Mouse (Mus musculus) ovary, adult 18-20 months (tissue): ENCODE measurements at regions not wholly inside any gene's neighbourhood (a gene's known extent, or its start where the extent isn't known, plus 50 kb on each side); places are given as distances from the start of the nearest gene placed in this dataset.
"Not testable (repeated sequence)": the region's sequence is repeated elsewhere in the genome, so short reads cannot be mapped to it uniquely, and the experiment has no call there.

ENCODE experiments used
- DNase-seq: peaks from one replicate; pipeline ENCODE4 v3.0.0; 2022; ENCODE audit warnings: low spot score, mixed read lengths

DNA sequence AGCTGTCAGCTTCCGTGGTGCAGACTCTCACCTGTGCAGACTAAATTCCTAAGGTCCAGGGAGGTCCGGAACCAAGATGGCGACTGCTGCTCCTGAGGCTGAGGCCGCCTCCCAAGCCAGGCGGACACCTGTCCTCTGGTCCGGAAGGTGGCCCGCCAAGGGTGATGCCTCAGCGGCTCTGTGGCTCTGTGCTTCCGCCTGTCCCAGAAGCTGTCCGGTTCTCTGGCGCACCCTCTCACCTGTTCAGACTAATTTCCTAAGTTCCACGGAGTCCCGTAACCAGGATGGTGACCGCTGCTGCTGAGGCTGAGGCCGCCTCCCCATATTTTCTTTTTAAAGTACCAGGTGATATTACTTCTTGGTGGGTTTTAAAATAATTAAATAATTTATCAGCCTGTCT, 65.4 kb upstream of the B3galnt2 start:
- DNase-seq = not testable (repeated sequence)

- DNase-seq = peak; percentile 86
These were observed 64.8 kb upstream of the B3galnt2 start for GRCm38 (mm10) chr13:13889297-13890120.

DNA sequence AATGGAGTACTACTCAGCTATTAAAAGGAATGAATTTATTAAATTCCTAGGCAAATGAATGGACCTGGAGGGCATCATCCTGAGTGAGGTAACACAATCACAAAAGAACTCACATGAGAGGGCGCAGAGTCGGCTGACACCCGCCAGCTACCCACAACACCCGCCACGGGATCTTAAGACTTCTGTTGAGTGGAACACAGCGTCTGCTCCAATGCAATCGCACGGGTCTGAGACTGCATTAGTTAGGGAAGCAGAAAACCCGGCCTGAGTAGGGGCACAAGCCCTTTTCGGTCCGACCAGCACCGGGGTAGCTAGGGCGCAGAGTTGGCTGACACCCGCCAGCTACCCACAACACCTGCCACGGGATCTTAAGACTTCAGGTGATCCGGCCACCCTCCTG, 52.1 kb upstream of the B3galnt2 start:
- not testable (repeated sequence) for DNase-seq
